Mouse (Mus musculus) hindbrain, embryonic 11.5 days (tissue): ENCODE results near the gene Chd5. TPM values are rescaled to one million over a fixed set of nuclear protein-coding genes. Genes with fewer than 3 reads are reported as not detected.

ENCODE experiments used
- ATAC-seq: fragments of 200-750 bp; cut with Nextera tagmentation; 2 replicates; pipeline ENCODE4 v1.8.0; 2017; ENCODE audit warnings: mild to moderate bottlenecking, moderate TSS enrichment, moderate library complexity; ENCODE audit not compliant: low FRiP score
- DNase-seq: peaks from one replicate; pipeline ENCODE4 v3.0.0-alpha.2; 2015; ENCODE audit warnings: low spot score
- H3K27ac ChIP-seq: fragments of 300-500 bp; sonication (generic); 2 replicates; pipeline ENCODE4 v1.5.1; 2014; ENCODE audit warnings: mild to moderate bottlenecking, low read depth, low read length
- H3K27me3 ChIP-seq: fragments of 300-500 bp; sonication (generic); 2 replicates; pipeline ENCODE4 v1.6.1; 2014; ENCODE audit warnings: mild to moderate bottlenecking, low read length, moderate library complexity, mixed read lengths; ENCODE audit not compliant: control insufficient read depth, insufficient read depth
- H3K36me3 ChIP-seq: fragments of 300-500 bp; sonication (generic); 2 replicates; pipeline ENCODE4 v1.6.1; 2014; ENCODE audit warnings: mild to moderate bottlenecking, low read length, moderate library complexity, mixed read lengths; ENCODE audit not compliant: control insufficient read depth, insufficient read depth
- H3K4me1 ChIP-seq: fragments of 300-500 bp; sonication (generic); replicated peaks from 2 replicates; pipeline ENCODE4 v1.6.1; 2014; ENCODE audit warnings: low read length, mixed read lengths; ENCODE audit not compliant: control insufficient read depth, insufficient read depth
- H3K4me2 ChIP-seq: fragments of 300-500 bp; sonication (generic); replicated peaks from 2 replicates; pipeline ENCODE4 v1.6.1; 2014; ENCODE audit warnings: mild to moderate bottlenecking, low read depth, low read length
- H3K4me3 ChIP-seq: fragments of 300-500 bp; sonication (generic); 2 replicates; pipeline ENCODE4 v1.5.1; 2014; ENCODE audit warnings: low read depth, low read length
- H3K9ac ChIP-seq: fragments of 300-500 bp; sonication (generic); 2 replicates; pipeline ENCODE4 v1.6.1; 2014; ENCODE audit warnings: low read depth, low read length
- H3K9me3 ChIP-seq: fragments of 300-500 bp; sonication (generic); 2 replicates; pipeline ENCODE4 v1.6.1; 2016; ENCODE audit warnings: low read length; ENCODE audit not compliant: control insufficient read depth
- WGBS: fragments of 180-500 bp; shearing (Covaris S2); extraction: QIAGEN DNeasy Blood & Tissue Kit; methylation state at CpG from one replicate; pipeline ENCODE4 v1.1.7; 2014; 5-methylcytosine and 5-hydroxymethylcytosine counted together
- polyA plus RNA-seq: library from polyadenylated mRNA; unstranded; fragments of >200 nt; fragmentation: Nextera tagmentation; extraction: Ambion mirVana; gene quantifications from 2 replicates; pipeline ENCODE4 v1.2.1, GENCODE M21; 2014

The Chd5 gene
- polyA plus RNA-seq, 1 experiment from 2014 or later, result 0.14 TPM

- no peak overlapping the region for H3K4me2 ChIP-seq
- no peaks in the 10 kb centered on the region for H3K9me3 ChIP-seq
- H3K4me3 ChIP-seq, result no peak overlapping the region
- H3K27ac ChIP-seq, result no peak overlapping the region
- ATAC-seq, result no peak
- WGBS, result 10% methylated on average over 11 of the region's 11 CpGs
- no peaks in the 10 kb centered on the region for H3K36me3 ChIP-seq
- no peak for DNase-seq
- peaks cover 5% of the 10 kb centered on the region; the same call in 1 of the 2 replicates for H3K4me1 ChIP-seq
- no peak overlapping the region for H3K9ac ChIP-seq
- peaks cover 8% of the 10 kb centered on the region; the same call in 1 of the 2 replicates for H3K27me3 ChIP-seq
Observed at GRCm38 (mm10) chr4:152359700-152360099, 21.2 kb downstream of the Chd5 start.

GRCm38 (mm10) chr4:152360855-152361254 is 22.4 kb downstream of the Chd5 start:
- 0 out of 2 replicates have a peak overlapping the region, but pooled peaks have one; percentile 7 for H3K4me3 ChIP-seq
- under 1% methylated on average over 24 of the region's 24 CpGs for WGBS
- peaks cover 5% of the 10 kb centered on the region; the same call in 1 of the 2 replicates for H3K4me1 ChIP-seq

GRCm38 (mm10) chr4:152362180-152362579 is 23.7 kb downstream of the Chd5 start:
- H3K4me1 ChIP-seq, result peaks cover 5% of the 10 kb centered on the region; the same call in 1 of the 2 replicates
- H3K27me3 ChIP-seq, result peaks cover 8% of the 10 kb centered on the region; the same call in 1 of the 2 replicates
- no peaks in the 10 kb centered on the region for H3K9me3 ChIP-seq
- 71% methylated on average over 9 of the region's 9 CpGs for WGBS
- DNase-seq, result no peak
- no peaks in the 10 kb centered on the region for H3K36me3 ChIP-seq
- H3K4me3 ChIP-seq, result no peak overlapping the region
- no peak overlapping the region for H3K4me2 ChIP-seq
- no peak overlapping the region for H3K9ac ChIP-seq
- ATAC-seq, result no peak
- no peak overlapping the region for H3K27ac ChIP-seq

More at GRCm38 (mm10) chr4:152360855-152361254, 22.4 kb downstream of the Chd5 start:
- H3K4me2 ChIP-seq, result peak overlapping the region; percentile 27
- no peaks in the 10 kb centered on the region for H3K9me3 ChIP-seq
- no peaks in the 10 kb centered on the region for H3K36me3 ChIP-seq
- no peak overlapping the region for H3K9ac ChIP-seq
- no peak overlapping the region for H3K27ac ChIP-seq
- peaks cover 8% of the 10 kb centered on the region; the same call in 1 of the 2 replicates for H3K27me3 ChIP-seq
- ATAC-seq (peak; percentile 77), DNase-seq (peak; percentile 77)

- WGBS, result 50% methylated on average over 7 of the region's 7 CpGs
- H3K9me3 ChIP-seq, result no peaks in the 10 kb centered on the region
- H3K4me3 ChIP-seq, result no peak overlapping the region
- H3K9ac ChIP-seq, result no peak overlapping the region
- ATAC-seq (no peak), DNase-seq (peak; percentile 28)
- H3K27ac ChIP-seq, result no peak overlapping the region
- H3K27me3 ChIP-seq, result peaks cover 6% of the 10 kb centered on the region; the same call in 1 of the 2 replicates
- peaks cover 5% of the 10 kb centered on the region; the same call in 1 of the 2 replicates for H3K4me1 ChIP-seq
- no peak overlapping the region for H3K4me2 ChIP-seq
- H3K36me3 ChIP-seq, result no peaks in the 10 kb centered on the region
Observed at GRCm38 (mm10) chr4:152365228-152365627, 26.8 kb downstream of the Chd5 start.

GRCm38 (mm10) chr4:152382528-152383252 is 44.2 kb downstream of the Chd5 start:
- Histone ChIP-seq H3K27ac (no peak overlapping the region), H3K9me3 (no peaks in the 10 kb centered on the region), H3K36me3 (no peaks in the 10 kb centered on the region), H3K4me2 (no peak overlapping the region), H3K4me1 (no peaks in the 10 kb centered on the region), H3K9ac (no peak overlapping the region), H3K27me3 (no peaks in the 10 kb centered on the region), H3K4me3 (no peak overlapping the region)
- ATAC-seq (no peak), DNase-seq (no peak)
- WGBS, result 92% methylated on average over 17 of the region's 17 CpGs

- no peaks in the 10 kb centered on the region for H3K36me3 ChIP-seq
- H3K27ac ChIP-seq, result no peak overlapping the region
- ATAC-seq (no peak), DNase-seq (peak; percentile 25)
- no peaks in the 10 kb centered on the region for H3K4me1 ChIP-seq
- H3K27me3 ChIP-seq, result no peaks in the 10 kb centered on the region
- no peaks in the 10 kb centered on the region for H3K9me3 ChIP-seq
- no peak overlapping the region for H3K4me2 ChIP-seq
- WGBS, result 60% methylated on average over 15 of the region's 16 CpGs
- H3K4me3 ChIP-seq, result no peak overlapping the region
- H3K9ac ChIP-seq, result no peak overlapping the region
Observed at GRCm38 (mm10) chr4:152385644-152386043, 47.2 kb downstream of the Chd5 start.

GRCm38 (mm10) chr4:152392192-152392591 is 53.7 kb downstream of the Chd5 start:
- Histone ChIP-seq H3K27ac (no peak overlapping the region), H3K36me3 (no peaks in the 10 kb centered on the region), H3K27me3 (no peaks in the 10 kb centered on the region), H3K9ac (no peak overlapping the region), H3K9me3 (no peaks in the 10 kb centered on the region), H3K4me2 (no peak overlapping the region), H3K4me3 (no peak overlapping the region), H3K4me1 (no peaks in the 10 kb centered on the region)
- DNase-seq, result no peak
- no peak for ATAC-seq
- 79% methylated on average over 5 of the region's 5 CpGs for WGBS

GRCm38 (mm10) chr4:152392627-152393026 is 54.2 kb downstream of the Chd5 start:
- WGBS, result 87% methylated on average over 17 of the region's 17 CpGs
- no peak for DNase-seq
- H3K9ac ChIP-seq, result no peak overlapping the region

GRCm38 (mm10) chr4:152398926-152399325 is 60.5 kb downstream of the Chd5 start:
- Histone ChIP-seq H3K27ac (no peak overlapping the region), H3K9ac (no peak overlapping the region), H3K36me3 (no peaks in the 10 kb centered on the region), H3K27me3 (no peaks in the 10 kb centered on the region), H3K9me3 (no peaks in the 10 kb centered on the region), H3K4me1 (no peaks in the 10 kb centered on the region), H3K4me3 (no peak overlapping the region), H3K4me2 (no peak overlapping the region)
- ATAC-seq (no peak), DNase-seq (no peak)
- WGBS, result 88% methylated on average over 3 of the region's 3 CpGs

More at GRCm38 (mm10) chr4:152392627-152393026, 54.2 kb downstream of the Chd5 start:
- Histone ChIP-seq H3K36me3 (no peaks in the 10 kb centered on the region), H3K27ac (no peak overlapping the region), H3K4me2 (no peak overlapping the region), H3K9me3 (no peaks in the 10 kb centered on the region), H3K4me3 (no peak overlapping the region), H3K27me3 (no peaks in the 10 kb centered on the region), H3K4me1 (no peaks in the 10 kb centered on the region)
- no peak for ATAC-seq
